Comparison of ENCODE assay signal across 15 mouse cellular contexts in genomic region chr11:63402741-63403140, GRCm38 (mm10).
"Had no signal": no experiment of that assay in that cellular context is flagged by ENCODE, and none has a peak within 500 bp of the region (broad histone marks: within the 10 kb centered on the region; RNA-seq: fewer than 3 reads in every experiment).

No protein-coding gene starts in this region.

- DNase-seq: kidney, adult 18-20 months; kidney, adult 9 months; kidney, postnatal 14 days; kidney, postnatal 4 days; left cerebral cortex, postnatal 4 days; lung, adult 2 months; lung, postnatal 14 days; lung, postnatal 4 days; midbrain, embryonic 14.5 days; right cerebral cortex, adult 18-20 months; right cerebral cortex, postnatal 14 days; right cerebral cortex, postnatal 4 days; thymus, adult 2 months; thymus, postnatal 36 days had no signal

- ATAC-seq: intestine, embryonic 16.5 days had no signal
